ENCODE assay signal across 17 mouse cellular contexts in the genomic region with DNA sequence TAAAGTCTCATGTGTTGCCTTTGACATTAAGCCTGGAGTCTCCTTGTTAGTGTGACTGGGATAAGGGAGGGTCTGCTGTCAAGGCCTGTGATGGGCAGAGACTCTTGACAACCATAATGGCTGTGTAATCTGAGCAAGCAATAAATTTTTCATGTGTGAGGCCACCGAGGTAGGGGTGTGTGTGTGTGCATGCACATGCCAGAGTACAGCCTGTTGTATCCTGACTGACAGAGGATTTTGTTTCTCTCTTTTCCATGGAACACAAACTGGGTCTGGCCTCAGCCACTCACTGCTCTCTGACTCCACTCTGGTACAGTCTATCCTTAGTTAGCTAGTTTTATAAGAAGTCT.
"Had no signal": no experiment of that assay in that cellular context is flagged by ENCODE, and none has a peak within 500 bp of the region (broad histone marks: within the 10 kb centered on the region; RNA-seq: fewer than 3 reads in every experiment).

No protein-coding gene starts in this region.

- H3K9me3 ChIP-seq: limb, embryonic 12.5 days; liver, embryonic 13.5 days; neural tube, embryonic 12.5 days; neural tube, embryonic 15.5 days had no signal

- H3K4me2 ChIP-seq: limb, embryonic 12.5 days; liver, embryonic 13.5 days; midbrain, embryonic 11.5 days; neural tube, embryonic 12.5 days; neural tube, embryonic 15.5 days had no signal

- H3K4me1 ChIP-seq: liver, embryonic 13.5 days; neural tube, embryonic 15.5 days had no signal

- H3K27ac ChIP-seq: limb, embryonic 12.5 days; liver, embryonic 13.5 days; neural tube, embryonic 12.5 days; neural tube, embryonic 15.5 days; stomach, postnatal 0 days had no signal

- DNase-seq: kidney, adult 8-10 months; kidney, postnatal 36 days; liver, embryonic 13.5 days; lung, adult 2 months; lung, postnatal 14 days; lung, postnatal 4 days; midbrain, embryonic 14.5 days; right cerebral cortex, adult 18-20 months; right cerebral cortex, postnatal 14 days; right cerebral cortex, postnatal 4 days; thymus, adult 18-20 months; thymus, postnatal 36 days had no signal

- H3K4me3 ChIP-seq: limb, embryonic 12.5 days; liver, embryonic 13.5 days; neural tube, embryonic 12.5 days; neural tube, embryonic 15.5 days had no signal

- H3K27me3 ChIP-seq: limb, embryonic 12.5 days; liver, embryonic 13.5 days; neural tube, embryonic 12.5 days; neural tube, embryonic 15.5 days had no signal

- H3K9ac ChIP-seq: limb, embryonic 12.5 days; liver, embryonic 13.5 days; neural tube, embryonic 12.5 days; neural tube, embryonic 15.5 days had no signal
